Mouse (Mus musculus) E14TG2a.4 (cell line): Measurements from ENCODE around the gene Trip10.

Experiments
- H3K27me3 ChIP-seq: 2 replicates; pipeline ENCODE4 v1.6.1; 2014; ENCODE audit warnings: low read length, control low read depth; ENCODE audit not compliant: insufficient read depth
- H3K36me3 ChIP-seq: 2 replicates; pipeline ENCODE4 v1.6.1; 2014; ENCODE audit warnings: low read length, control low read depth; ENCODE audit not compliant: insufficient read depth
- H3K4me1 ChIP-seq: replicated peaks from 2 replicates; pipeline ENCODE4 v1.6.1; 2014; ENCODE audit warnings: low read depth, low read length, control low read depth
- H3K4me3 ChIP-seq: replicated peaks from 2 replicates; pipeline ENCODE4 v1.5.1; 2014; ENCODE audit warnings: mild to moderate bottlenecking, low read length
- H3K9me3 ChIP-seq: 2 replicates; pipeline ENCODE4 v1.6.1; 2014; ENCODE audit warnings: low read length, control low read depth
- CTCF ChIP-seq: conservative IDR thresholded peaks from 2 replicates; pipeline ENCODE4 v1.5.1; 2014; ENCODE audit warnings: low read length
- NANOG ChIP-seq: IDR thresholded peaks from 2 replicates; pipeline ENCODE4 v1.6.1; 2014; ENCODE audit warnings: borderline replicate concordance, low read length, mixed read lengths
- POU5F1 ChIP-seq: IDR thresholded peaks from 2 replicates; pipeline ENCODE4 v1.6.1; 2014; ENCODE audit warnings: low read length, borderline replicate concordance

Gene Trip10

DNA sequence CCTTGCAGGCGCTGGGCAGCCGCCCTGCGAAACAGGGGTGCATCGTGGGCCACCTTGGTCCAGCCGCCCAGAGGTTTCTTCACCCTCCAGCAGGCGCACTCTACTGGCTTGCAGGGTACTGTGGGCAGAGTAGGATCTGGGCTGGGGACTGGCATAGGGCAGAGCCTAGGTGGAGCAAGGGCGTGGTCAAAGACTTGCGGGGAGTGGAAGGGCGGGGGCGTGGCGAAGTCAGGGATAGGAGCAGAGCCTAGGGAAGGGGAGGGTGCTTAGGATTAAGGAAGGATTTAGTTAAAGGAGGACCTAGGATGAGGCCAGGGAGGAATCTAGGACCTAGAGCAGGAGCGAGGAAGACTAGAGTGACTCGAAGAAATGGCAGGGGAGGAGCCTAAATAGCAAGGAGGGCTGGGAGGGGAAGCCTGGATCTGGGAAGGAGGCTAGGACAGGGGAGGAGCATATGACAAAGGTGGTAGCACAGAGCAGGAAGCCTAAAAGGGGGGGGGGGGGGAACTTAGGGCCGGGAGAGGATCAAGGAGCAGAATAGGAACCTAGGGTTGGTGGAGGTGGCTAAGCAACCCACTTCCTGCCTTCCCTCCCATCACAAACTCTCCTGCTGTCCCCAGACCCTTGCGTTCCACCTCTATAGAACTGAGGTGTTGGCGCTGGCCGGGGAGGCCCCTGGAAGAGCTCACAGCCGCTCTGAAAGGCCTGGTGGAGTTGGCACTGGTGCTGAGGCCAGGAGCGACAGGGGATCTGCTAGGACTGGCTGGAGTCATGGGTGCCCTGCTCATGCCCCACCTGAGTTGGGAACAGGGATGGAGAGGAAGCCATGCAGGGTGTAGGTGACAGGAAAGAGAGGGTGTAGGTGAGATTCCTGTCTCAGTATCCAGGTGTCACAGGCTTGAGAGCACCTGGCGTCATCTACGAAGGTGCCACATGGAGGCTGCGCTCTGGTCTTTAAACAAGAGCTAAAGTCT, 16.0 kb downstream of the Trip10 start:
- no peaks in the 10 kb centered on the region for H3K9me3 ChIP-seq
- no peak for TF ChIP-seq POU5F1
- TF ChIP-seq CTCF: no peak
- no peak for TF ChIP-seq NANOG
- peaks cover 58% of the 10 kb centered on the region for H3K4me1 ChIP-seq
- H3K27me3 ChIP-seq: 0 out of 2 replicates have a peak, but pooled peaks cover 2% of the 10 kb centered on the region
- peak overlapping the region; percentile 45 for H3K4me3 ChIP-seq
- peaks cover 43% of the 10 kb centered on the region for H3K36me3 ChIP-seq

DNA sequence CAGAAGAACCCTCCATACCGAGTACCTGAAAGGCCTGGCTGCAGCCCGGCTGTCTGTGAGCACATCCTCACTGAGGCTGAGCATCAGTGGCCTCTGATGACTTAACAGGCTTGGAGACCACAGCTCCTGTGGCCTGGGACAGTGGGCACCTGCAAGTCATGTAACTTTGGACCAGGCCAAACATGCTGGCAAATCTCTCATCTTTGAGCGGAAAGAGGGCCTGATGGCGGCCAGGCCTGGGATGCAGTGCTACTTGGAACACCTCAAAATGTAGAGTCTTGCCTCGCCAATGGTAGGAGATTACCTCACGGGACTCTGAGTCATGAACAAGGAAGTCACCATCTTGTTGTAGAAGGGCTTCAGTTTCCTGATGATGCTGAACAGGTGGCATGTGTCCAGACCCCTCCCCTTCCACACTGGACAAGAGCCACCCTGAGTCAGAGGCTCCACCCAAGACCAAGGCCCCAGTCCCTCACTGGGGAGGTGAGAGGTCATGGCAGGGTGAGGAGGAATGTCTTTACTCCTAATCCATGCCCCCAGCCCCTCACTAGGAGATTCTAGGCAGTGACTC, 18.4 kb downstream of the Trip10 start:
- Histone ChIP-seq H3K4me3 (no peak overlapping the region), H3K9me3 (peaks cover 4% of the 10 kb centered on the region; the same call in 1 of the 2 replicates), H3K36me3 (peaks cover 19% of the 10 kb centered on the region), H3K4me1 (peaks cover 46% of the 10 kb centered on the region), H3K27me3 (0 out of 2 replicates have a peak, but pooled peaks cover 2% of the 10 kb centered on the region)
- TF ChIP-seq POU5F1 (no peak), NANOG (no peak), CTCF (no peak)

DNA sequence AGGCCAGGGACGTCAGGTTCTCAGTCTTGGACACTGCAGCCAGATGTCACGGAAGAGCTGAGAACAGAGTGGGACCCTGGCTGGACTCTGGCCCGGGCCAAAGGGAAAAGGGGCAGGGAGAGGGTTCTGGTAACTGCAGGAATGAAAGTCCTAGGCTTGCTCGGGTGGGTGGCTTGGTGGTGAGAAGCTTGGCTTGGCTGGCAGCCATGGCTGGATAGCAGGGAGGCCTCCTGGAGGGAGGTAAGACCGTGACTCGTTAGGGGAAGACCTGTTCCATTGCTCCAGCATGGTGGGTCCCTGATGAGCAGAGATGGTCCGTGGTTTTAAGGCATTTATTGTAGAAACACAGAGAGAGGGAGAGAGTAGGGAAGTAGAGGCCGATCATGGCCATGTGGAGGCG, 22.0 kb downstream of the Trip10 start:
- TF ChIP-seq NANOG (no peak), CTCF (no peak), POU5F1 (no peak)
- peaks cover 47% of the 10 kb centered on the region for H3K4me1 ChIP-seq

DNA sequence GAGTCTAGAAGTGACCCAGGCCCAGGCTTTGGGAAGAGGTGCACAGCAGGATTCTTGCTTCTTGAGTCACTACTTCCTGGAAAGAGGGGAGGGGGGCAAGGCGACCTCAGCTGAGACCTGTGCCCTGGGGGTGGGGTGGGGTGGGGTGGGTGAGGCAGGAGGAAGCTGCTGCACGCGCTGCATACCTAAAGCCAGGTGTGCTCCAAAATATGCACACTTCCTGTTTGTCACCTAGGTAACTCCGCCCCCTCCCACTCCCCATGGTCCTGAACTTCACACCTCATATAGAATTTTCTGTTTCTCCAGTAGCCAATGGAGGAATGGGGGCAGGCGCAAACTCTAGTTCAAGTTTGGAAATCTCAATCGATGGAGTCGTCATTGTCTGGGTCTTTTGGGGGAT, 24.6 kb downstream of the Trip10 start:
- TF ChIP-seq CTCF: no peak
- no peak for TF ChIP-seq NANOG
- TF ChIP-seq POU5F1: no peak
- Histone ChIP-seq H3K4me1 (peaks cover 60% of the 10 kb centered on the region), H3K4me3 (no peak overlapping the region), H3K9me3 (peaks cover 4% of the 10 kb centered on the region; the same call in 1 of the 2 replicates), H3K27me3 (peaks cover 40% of the 10 kb centered on the region), H3K36me3 (no peaks in the 10 kb centered on the region)

More for the DNA sequence above, 22.0 kb downstream of the Trip10 start:
- Histone ChIP-seq H3K4me3 (no peak overlapping the region), H3K36me3 (no peaks in the 10 kb centered on the region), H3K27me3 (peaks cover 23% of the 10 kb centered on the region), H3K9me3 (peaks cover 4% of the 10 kb centered on the region; the same call in 1 of the 2 replicates)

GRCm38 (mm10) chr17:57274686-57275085, 25.4 kb downstream of the Trip10 start:
- peaks cover 47% of the 10 kb centered on the region for H3K27me3 ChIP-seq
- peaks cover 4% of the 10 kb centered on the region; the same call in 1 of the 2 replicates for H3K9me3 ChIP-seq
- no peaks in the 10 kb centered on the region for H3K36me3 ChIP-seq
- peaks cover 68% of the 10 kb centered on the region for H3K4me1 ChIP-seq
- peak overlapping the region; percentile 80 for H3K4me3 ChIP-seq
- TF ChIP-seq NANOG: no peak
- TF ChIP-seq CTCF: no peak
- TF ChIP-seq POU5F1: no peak

DNA sequence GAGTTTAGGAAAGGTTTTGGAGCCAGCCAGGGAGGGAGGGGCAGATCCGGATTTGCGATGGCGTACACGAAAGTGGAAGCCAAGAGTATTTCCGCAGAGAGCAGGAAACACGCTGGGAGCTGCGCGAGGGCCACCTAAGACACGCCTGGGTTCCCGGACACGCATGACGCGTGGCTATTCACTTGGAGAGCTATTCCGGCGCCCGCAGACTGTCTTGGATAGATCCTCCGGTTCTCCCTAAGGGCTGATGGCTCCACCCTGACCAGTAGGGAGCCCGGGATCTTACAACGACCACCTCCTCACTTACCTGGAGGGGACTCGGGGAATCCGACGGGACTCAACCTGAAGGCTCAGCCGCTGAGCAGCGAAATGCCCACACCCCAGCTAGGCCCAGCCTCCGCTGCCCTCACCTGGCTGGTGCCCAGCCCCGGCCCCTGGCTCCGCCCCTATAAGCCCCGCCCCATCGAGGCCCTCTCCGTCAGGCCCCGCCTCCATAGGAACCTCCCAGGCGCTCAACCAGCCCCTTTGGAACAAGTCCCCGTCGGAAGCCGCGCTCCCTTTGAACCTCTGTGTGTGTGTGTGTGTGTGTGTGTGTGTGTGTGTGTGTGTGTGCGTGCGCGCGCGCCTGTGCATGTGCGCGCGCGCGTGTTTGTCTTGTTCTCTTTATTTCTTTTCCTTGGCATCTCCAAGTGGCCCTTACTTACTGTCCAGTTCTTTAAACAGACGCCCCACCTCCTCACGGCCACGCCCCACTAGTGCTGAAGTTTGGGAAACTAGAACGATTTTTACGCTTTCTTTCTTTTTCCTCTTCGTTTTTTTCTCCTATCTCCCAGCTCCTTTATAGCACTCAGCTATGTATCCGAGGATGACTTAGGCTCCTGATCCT, 26.1 kb downstream of the Trip10 start:
- TF ChIP-seq CTCF: no peak
- no peak for TF ChIP-seq POU5F1
- TF ChIP-seq NANOG: no peak

DNA sequence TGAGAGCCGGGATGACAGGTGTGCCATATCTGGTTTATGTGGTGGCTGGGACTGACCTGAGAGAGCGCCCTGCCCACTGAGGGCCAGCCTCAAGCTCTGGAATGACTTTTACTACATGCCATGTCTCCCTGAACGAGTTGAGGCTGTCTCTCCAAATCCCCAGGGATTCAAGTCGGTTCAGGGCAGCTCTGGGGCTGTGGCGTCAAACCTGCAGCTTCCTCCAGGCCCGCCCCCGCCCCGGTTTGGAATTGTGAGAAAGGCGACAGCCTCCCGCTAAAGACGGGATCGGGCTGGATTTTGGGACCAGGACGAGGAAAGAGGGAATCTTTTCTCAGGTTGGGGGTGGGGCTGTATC, 26.7 kb downstream of the Trip10 start:
- Histone ChIP-seq H3K36me3 (no peaks in the 10 kb centered on the region), H3K4me1 (peaks cover 70% of the 10 kb centered on the region), H3K9me3 (peaks cover 4% of the 10 kb centered on the region; the same call in 1 of the 2 replicates), H3K4me3 (peak overlapping the region; percentile 80), H3K27me3 (peaks cover 59% of the 10 kb centered on the region)
- TF ChIP-seq CTCF (no peak), POU5F1 (no peak), NANOG (no peak)

More for the DNA sequence above, 26.1 kb downstream of the Trip10 start:
- peak overlapping the region; percentile 80 for H3K4me3 ChIP-seq
- H3K4me1 ChIP-seq: peaks cover 70% of the 10 kb centered on the region
- H3K9me3 ChIP-seq: peaks cover 4% of the 10 kb centered on the region; the same call in 1 of the 2 replicates
- H3K27me3 ChIP-seq: peaks cover 52% of the 10 kb centered on the region
- no peaks in the 10 kb centered on the region for H3K36me3 ChIP-seq
